Mouse (Mus musculus): ENCODE measurements around the gene Nbeal2.

DNA sequence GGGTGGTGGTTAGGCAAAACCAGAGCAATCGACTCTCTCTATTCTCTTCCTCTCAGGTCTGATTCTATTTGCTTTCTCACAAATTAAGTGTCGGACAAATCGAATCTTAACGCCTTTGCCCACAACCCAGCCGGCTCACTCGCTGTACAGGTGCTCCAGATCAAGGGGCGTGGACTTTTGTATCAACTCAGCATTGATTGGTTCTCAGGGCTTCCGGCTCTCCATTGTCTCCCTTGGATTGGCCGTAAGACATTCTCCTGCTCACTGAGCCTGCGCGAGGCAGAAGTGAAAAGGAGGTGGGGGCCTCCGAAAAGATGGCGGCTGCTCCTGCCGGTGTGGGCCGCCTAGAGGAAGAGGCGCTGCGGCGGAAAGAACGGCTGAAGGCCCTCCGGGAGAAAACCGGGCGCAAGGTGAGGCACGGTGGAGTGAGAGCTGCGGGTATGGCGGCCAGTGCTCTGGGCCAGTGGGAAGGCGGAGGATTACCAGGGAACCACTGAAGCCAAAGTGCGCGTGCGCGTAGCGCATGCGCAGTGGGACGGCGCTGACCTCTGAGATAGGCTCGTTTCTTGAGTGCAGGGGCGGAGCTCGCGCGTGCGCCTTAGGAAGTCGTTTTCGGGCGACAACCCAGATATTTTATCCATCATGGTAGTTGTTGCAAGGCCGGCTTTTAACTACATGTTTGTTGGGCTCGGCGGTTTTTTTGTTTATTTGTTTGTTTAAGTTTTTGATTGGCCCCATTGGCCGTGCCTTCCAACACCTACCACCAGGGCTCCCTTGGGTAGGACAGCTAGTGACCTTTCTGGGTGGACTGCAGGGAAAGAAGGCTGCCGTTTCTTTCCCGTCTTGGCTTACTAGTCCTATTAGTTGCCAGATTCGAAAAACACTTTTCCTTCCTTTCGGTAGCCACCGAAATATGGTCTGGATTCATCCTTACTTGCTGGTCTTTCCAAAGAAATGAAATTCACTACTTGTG lies 2.6 kb upstream of the Nbeal2 start, which contains the start of gene Ccdc12:
- TF ChIP-seq CTCF (IDR thresholded peaks at IDR 0.05; ENCODE audit: low read depth) (peak; percentile 53), EP300 (optimal IDR thresholded peaks at IDR 0.05) (no peak)
